Mouse (Mus musculus) intestine, postnatal 0 days (tissue): ENCODE results near the gene Eif4g3. TPM values are rescaled to one million over a fixed set of nuclear protein-coding genes. Genes with fewer than 3 reads are reported as not detected.

Source experiments
- ATAC-seq: fragments of 200-750 bp; cut with Nextera tagmentation; 2 replicates; pipeline ENCODE4 v1.8.0; 2017; ENCODE audit warnings: mild to moderate bottlenecking, moderate TSS enrichment, moderate library complexity
- H3K27ac ChIP-seq: fragments of 300-500 bp; sonication (generic); 2 replicates; pipeline ENCODE4 v1.5.1; 2014; ENCODE audit warnings: mild to moderate bottlenecking, low read depth, low read length, moderate library complexity
- H3K27me3 ChIP-seq: fragments of 300-500 bp; sonication (generic); replicated peaks from 2 replicates; pipeline ENCODE4 v1.6.1; 2014; ENCODE audit warnings: low read length, mixed read lengths; ENCODE audit not compliant: control insufficient read depth, insufficient read depth
- H3K36me3 ChIP-seq: fragments of 300-500 bp; sonication (generic); 2 replicates; pipeline ENCODE4 v1.6.1; 2014; ENCODE audit warnings: mild to moderate bottlenecking, moderate library complexity; ENCODE audit not compliant: control insufficient read depth, insufficient read depth
- H3K4me1 ChIP-seq: fragments of 300-500 bp; sonication (generic); replicated peaks from 2 replicates; pipeline ENCODE4 v1.6.1; 2014; ENCODE audit warnings: antibody characterized with exemption, low read length, mixed read lengths; ENCODE audit not compliant: control insufficient read depth, insufficient read depth
- H3K4me2 ChIP-seq: fragments of 300-500 bp; sonication (generic); replicated peaks from 2 replicates; pipeline ENCODE4 v1.6.1; 2014; ENCODE audit warnings: low read depth, mild to moderate bottlenecking, moderate library complexity
- H3K4me3 ChIP-seq: fragments of 300-500 bp; sonication (generic); 2 replicates; pipeline ENCODE4 v1.5.1; 2014; ENCODE audit warnings: low read depth, low read length
- H3K9ac ChIP-seq: fragments of 300-500 bp; sonication (generic); 2 replicates; pipeline ENCODE4 v1.6.1; 2014; ENCODE audit warnings: mild to moderate bottlenecking, low read depth, low read length
- H3K9me3 ChIP-seq: fragments of 300-500 bp; sonication (generic); 2 replicates; pipeline ENCODE4 v1.6.1; 2016; ENCODE audit warnings: mixed run types; ENCODE audit not compliant: control insufficient read depth
- CTCF ChIP-seq: sonication (generic); IDR thresholded peaks from 2 replicates; pipeline ENCODE4 v1.5.1; 2016; ENCODE audit warnings: low read depth, mild to moderate bottlenecking, control low read depth, antibody characterized with exemption, moderate library complexity
- WGBS: fragments of 180-500 bp; shearing (Covaris S2); extraction: QIAGEN DNeasy Blood & Tissue Kit; methylation state at CpG from one replicate; pipeline ENCODE4 v1.1.7; 2014; 5-methylcytosine and 5-hydroxymethylcytosine counted together
- polyA plus RNA-seq: library from polyadenylated mRNA; unstranded; fragments of >200 nt; fragmentation: Nextera tagmentation; extraction: Ambion mirVana; gene quantifications from 2 replicates; pipeline ENCODE4 v1.2.1, GENCODE M21; 2015

Eif4g3 gene
- polyA plus RNA-seq, 1 experiment from 2014 or later, result 11.9 TPM

GRCm38 (mm10) chr4:138215671-138216199, 222.9 kb downstream of the Eif4g3 start:
- peak overlapping the region; percentile 99 for H3K9ac ChIP-seq
- H3K27ac ChIP-seq, result peak overlapping the region; percentile 100
- no peaks in the 10 kb centered on the region for H3K36me3 ChIP-seq
- H3K27me3 ChIP-seq, result no peaks in the 10 kb centered on the region
- no peak for TF ChIP-seq CTCF
- H3K4me2 ChIP-seq, result peak overlapping the region; percentile 76
- no peak for ATAC-seq
- H3K9me3 ChIP-seq, result no peaks in the 10 kb centered on the region
- H3K4me1 ChIP-seq, result peaks cover 11% of the 10 kb centered on the region; the same call in 1 of the 2 replicates
- peak overlapping the region; percentile 94 for H3K4me3 ChIP-seq
- WGBS, result 41% methylated on average over 13 of the region's 13 CpGs

- Histone ChIP-seq H3K36me3 (no peaks in the 10 kb centered on the region), H3K4me2 (peak within 1 kb of the TSS; percentile 81), H3K9ac (peak within 1 kb of the TSS; percentile 99), H3K9me3 (no peaks in the 10 kb centered on the region), H3K27me3 (no peaks in the 10 kb centered on the region), H3K27ac (peak within 1 kb of the TSS; percentile 100), H3K4me3 (peak within 1 kb of the TSS; percentile 94), H3K4me1 (peaks cover 11% of the 10 kb centered on the region; the same call in 1 of the 2 replicates)
- ATAC-seq, result peak; percentile 71
- no peak for TF ChIP-seq CTCF
- under 1% methylated on average over 72 of the region's 84 CpGs for WGBS
These were observed 223.5 kb downstream of the Eif4g3 start, which contains the start of gene Hp1bp3 for GRCm38 (mm10) chr4:138216200-138216890. Hp1bp3 (plus strand) TSS chr4:138216296.

GRCm38 (mm10) chr4:138216891-138217392, 224.1 kb downstream of the Eif4g3 start:
- WGBS, result under 1% methylated on average over 62 of the region's 68 CpGs
- Histone ChIP-seq H3K4me2 (peak overlapping the region; percentile 81), H3K36me3 (peaks cover 1% of the 10 kb centered on the region; the same call in 1 of the 2 replicates), H3K9ac (peak overlapping the region; percentile 99), H3K27me3 (no peaks in the 10 kb centered on the region), H3K4me1 (peaks cover 11% of the 10 kb centered on the region; the same call in 1 of the 2 replicates), H3K27ac (peak overlapping the region; percentile 100), H3K4me3 (peak overlapping the region; percentile 94), H3K9me3 (no peaks in the 10 kb centered on the region)
- ATAC-seq, result peak; percentile 96
- TF ChIP-seq CTCF, result peak; percentile 17

GRCm38 (mm10) chr4:138217441-138217840, 224.6 kb downstream of the Eif4g3 start:
- Histone ChIP-seq H3K4me2 (peak overlapping the region; percentile 81), H3K9ac (peak overlapping the region; percentile 95), H3K9me3 (no peaks in the 10 kb centered on the region), H3K27me3 (no peaks in the 10 kb centered on the region), H3K4me1 (peaks cover 11% of the 10 kb centered on the region; the same call in 1 of the 2 replicates), H3K4me3 (peak overlapping the region; percentile 94), H3K27ac (peak overlapping the region; percentile 100), H3K36me3 (peaks cover 6% of the 10 kb centered on the region)
- under 1% methylated on average over 36 of the region's 36 CpGs for WGBS
- peak; percentile 20; the same call in 1 of the 2 replicates for ATAC-seq
- TF ChIP-seq CTCF, result no peak; the same call in 1 of the 2 replicates

GRCm38 (mm10) chr4:138217951-138218685, 225.3 kb downstream of the Eif4g3 start:
- no peak for TF ChIP-seq CTCF
- Histone ChIP-seq H3K9ac (peak overlapping the region; percentile 95), H3K27ac (0 out of 2 replicates have a peak overlapping the region, but pooled peaks have one; percentile 100), H3K4me2 (peak overlapping the region; percentile 81), H3K4me1 (peaks cover 11% of the 10 kb centered on the region; the same call in 1 of the 2 replicates), H3K9me3 (no peaks in the 10 kb centered on the region), H3K36me3 (peaks cover 12% of the 10 kb centered on the region), H3K4me3 (peak overlapping the region; percentile 94), H3K27me3 (no peaks in the 10 kb centered on the region)
- WGBS, result 56% methylated on average over 11 of the region's 11 CpGs
- ATAC-seq, result no peak
